Mouse (Mus musculus): ENCODE results near the gene Fgf22.
A peak's percentile ranks its signal among the peaks of the same experiment; 100 is the strongest.
"Not testable (repeated sequence)": the region's sequence is repeated elsewhere in the genome, so short reads cannot be mapped to it uniquely, and the experiment has no call there.

The Fgf22 gene

DNA sequence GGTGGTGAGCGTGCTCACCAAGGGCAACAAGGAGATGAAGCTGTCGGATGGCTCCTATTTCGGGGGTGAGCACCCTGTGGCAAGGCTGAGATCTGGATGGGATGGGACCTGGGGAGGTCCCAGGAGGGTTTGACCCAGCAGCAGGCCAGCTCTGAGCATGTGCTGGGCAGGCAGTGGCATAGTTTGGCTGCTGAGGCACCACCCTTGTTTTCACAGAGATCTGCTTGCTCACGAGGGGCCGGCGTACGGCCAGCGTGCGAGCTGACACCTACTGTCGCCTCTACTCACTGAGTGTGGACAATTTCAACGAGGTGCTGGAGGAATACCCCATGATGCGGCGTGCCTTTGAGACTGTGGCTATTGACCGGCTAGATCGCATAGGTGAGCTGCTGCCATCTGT lies 21.0 kb upstream of the Fgf22 start:
- no peak for DNase-seq

DNA sequence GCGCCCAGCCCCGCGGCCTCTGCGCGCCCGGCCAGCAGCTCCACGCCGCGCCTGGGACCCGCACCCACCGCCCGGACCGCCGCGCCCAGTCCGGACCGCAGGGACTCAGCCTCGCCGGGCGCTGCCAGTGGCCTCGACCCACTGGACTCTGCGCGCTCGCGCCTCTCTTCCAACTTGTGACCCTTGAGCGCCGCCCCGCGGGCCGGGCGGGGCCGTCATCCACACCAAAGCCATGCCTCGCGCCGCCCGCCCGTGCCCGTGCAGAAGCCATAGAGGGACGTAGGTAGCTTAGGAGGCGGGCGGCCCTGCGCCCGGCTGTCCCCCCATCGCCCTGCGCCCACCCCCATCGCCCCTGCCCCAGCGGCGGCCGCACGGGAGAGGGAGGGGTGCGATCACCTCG lies 19.5 kb upstream of the Fgf22 start:
- no peak for DNase-seq

DNA sequence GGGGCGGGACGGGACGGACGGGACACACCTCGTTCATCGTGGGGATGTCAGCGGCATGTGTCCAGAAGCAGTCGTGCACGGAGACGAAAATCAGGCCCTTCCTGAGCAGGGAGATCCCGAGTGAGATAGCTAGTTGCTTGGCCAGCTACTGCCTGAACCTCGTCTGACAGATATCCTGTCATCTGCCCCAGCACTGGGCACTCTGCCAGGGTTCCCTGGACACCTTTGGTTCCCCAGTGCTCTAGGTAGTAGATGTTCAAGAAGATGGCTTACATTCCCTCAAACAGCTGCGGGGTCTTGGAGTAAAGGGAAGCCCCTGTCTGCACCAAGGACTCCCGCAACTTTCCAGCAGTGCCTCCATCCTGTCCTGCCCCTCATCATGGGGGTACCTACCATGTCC lies 18.2 kb upstream of the Fgf22 start:
- no peak for DNase-seq

DNA sequence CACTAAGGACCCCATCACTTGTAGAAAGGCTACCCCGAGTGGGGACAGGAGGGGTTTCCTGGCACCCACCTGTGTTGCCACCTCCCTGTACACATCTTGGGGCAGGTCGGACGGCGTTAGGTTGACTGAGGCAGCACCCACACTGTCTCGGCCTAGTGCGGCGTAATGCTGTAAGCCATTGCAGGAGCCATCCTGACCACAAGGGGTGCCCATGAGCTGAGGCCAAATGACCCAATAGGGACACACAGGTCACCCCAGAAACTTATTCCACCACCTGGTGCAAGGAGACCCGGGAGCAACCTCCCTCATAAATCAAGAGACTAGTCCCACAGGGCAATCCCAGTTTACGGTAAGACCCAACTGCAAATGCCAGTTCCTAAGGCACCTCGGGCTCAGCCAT lies 16.6 kb upstream of the Fgf22 start:
- peak; percentile 17 to 28 for DNase-seq

DNA sequence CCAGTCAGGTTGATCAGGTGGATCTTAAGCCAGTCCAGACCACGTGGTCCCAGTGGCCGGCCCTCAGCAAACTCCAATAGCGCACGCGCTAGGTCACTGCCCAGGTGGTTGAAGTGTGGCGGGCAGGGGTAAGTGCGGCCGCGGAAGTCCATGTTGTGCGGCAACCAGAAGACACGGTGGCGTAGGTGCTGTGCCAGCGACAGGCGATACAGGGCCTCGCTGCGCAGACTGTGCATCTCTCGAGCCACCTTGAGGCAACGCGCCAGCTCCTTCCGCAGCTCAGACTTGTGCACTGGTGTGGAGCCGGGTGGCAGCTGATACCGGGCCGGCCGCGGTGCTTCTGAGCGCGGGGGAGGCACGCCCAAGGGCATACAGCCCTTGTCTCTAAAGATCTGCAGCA lies 15.6 kb upstream of the Fgf22 start:
- no peak for DNase-seq

DNA sequence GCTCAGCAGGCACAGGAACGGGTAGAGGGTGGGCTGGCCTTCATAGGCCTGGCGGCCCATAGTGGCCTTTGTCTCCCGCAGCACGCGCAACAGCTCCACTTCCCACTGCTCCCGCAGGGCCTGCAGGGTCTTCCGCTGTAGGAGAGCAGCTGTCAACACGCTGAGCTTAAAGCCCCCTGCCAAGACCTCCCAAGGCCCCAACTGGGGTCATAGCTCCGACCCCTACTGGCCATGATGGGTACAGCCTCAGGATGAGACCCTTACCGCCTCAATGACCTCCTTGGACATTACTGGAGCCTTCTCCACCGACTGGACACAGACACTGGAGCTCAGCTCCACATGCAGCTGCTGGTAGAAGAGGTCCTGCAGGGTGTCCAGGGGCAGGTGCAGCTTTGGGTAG lies 14.0 kb upstream of the Fgf22 start:
- no peak for DNase-seq

DNA sequence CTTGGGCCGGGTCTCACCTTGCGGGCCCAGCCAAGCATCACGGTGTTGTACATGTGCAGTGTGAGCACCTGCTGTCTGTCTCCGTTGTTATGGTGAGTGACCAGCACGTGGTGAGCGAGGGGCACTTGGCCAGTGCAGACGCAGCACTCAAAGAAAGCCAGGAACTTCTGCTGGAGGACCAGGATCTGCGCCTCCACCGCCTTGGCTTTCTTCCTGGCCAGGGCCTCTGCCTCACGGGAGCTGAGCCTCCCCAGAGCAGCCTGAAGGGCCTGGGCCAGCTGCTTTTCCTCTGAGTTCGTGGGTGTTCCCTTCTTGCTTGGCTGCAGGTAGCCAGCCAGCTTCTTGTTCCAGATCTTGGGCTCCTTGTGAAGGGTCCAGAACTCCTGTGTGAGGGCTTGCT lies 11.7 kb upstream of the Fgf22 start:
- DNase-seq, result no peak

DNA sequence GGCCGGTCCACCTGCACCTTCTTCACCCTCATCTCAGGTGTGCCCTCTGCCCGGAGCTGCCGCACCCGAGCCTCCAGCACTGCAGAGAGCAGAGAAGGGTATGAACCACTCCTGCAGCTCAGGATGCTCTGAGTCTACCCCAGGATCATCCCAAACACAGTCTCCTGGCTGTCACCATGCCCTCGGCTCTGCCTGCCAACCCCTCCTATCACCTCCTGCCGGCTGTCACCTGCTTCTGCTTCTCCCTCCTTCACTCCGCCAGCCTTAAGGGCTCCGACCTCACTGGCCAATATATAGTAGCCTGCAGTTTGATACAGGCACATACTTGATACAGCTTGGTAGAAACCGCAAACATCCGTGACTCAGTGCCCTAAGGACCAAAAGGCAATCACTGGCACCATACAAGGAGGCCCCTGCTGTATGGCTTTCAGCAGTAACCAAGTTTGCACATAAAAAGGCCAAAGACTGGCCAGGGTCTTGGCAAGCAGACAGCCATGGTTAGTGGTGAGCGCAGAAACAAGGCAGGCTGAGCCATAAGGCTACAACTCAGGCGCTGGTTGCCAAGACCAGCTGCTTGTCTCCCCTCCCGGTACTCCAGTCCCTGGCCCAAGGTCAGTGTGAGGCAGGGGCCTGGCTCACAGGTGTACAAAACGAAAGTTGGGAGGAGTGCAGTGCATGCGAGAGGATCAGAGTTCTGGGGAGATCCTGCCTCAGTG lies 11.1 kb upstream of the Fgf22 start:
- no peak for DNase-seq

DNA sequence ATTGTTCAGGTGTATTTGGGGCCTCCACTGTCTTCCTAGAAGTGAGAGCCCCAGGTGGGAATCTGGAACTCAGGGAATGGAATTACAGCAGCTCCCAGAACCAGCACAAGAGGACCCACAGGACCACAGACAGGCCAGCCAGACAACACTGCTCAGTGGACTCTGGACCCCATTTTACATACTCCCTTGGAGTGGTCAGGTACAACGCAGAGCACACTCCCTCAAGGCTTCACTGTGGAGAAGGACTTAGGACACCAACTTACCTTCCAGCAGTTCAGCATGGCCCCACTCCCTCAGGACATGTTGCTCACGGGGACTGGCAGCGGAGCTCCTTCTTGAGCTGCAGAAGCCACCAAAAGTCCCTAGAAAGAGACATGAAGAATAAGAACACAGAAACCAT lies 9.5 kb upstream of the Fgf22 start:
- DNase-seq, result no peak

DNA sequence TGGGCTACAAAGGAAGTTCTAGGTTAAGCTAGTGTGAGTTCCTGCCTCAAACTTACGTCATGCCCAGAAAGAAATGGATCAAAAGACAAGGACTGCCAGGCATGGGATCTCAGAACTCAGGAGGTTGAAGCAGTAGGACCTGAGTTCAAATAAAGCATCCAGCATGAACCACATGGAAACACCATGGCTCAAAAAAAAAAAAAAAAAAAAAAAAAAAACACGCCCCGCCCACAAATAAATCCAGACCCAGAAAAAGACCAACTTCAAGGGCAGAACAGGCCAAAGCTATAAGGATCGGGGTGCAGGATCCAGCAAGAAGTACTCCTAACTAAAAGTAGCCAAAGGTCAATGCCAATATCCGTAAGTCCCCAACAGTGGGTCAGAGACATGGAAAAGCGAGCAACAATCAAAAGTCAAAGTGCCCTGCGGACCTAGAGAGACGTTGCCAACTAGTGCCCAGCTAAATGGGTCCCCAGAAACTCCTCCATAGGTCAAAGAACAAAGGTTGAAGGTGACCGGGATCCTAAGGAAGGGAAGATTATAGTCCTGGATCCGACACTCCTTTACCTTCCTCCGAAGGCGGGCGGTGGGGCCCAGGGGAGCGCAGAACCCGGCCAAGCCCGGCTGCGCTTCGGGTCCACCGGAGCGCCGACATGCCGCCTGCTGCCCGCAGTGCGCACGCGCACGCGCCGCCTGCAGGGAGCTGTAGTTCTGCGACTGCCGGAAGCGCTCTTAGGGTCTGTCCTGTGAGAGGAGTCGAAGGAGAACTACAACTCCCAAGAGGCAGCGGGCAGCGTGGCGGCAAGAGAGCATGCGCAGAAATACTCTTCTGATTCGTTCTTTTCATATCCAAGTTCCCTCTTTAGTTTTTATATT lies 8.7 kb upstream of the Fgf22 start, which contains the start of gene Polrmt:
Polrmt (minus strand) TSS at position 684 of the 876 bp plus-strand sequence.
- peak; percentile 93 for DNase-seq

DNA sequence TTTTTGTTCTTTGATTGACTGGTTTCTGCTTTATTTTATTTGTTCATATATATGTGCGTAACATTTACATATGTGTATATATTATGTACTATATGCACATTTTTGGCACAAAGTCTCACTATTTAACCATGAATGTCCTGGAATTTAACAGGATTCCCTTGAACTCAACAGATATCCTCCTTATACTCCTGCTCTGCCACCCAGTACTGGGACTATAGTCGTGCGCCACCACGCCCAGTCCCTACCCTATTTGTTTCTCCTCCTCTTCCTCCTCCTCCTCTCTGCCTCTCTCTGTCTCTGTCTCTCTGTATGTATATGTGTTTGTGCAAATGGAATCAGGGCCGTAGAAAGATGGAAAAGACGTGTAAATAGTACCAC lies 8.1 kb upstream of the Fgf22 start:
- DNase-seq, result no peak

DNA sequence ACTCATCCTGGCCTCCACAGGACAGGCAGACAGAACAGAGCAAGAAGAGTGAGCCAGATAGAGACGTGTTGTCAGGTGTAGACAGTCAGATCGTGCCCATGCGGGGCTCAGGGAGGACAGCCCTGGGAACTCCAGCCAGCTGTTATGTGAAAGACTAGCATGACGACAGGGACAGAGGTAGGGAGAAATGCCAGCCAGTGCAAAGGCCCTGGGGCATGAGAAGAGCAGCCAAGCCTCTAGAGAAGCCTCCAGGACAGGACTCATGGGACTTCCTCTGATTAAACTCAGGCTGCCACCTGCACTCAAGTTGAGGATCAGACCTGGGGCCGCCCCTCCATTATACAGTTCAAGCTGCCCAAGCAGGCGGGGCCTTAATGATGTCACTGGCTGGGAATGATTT lies 6.4 kb upstream of the Fgf22 start:
- DNase-seq, result no peak

DNA sequence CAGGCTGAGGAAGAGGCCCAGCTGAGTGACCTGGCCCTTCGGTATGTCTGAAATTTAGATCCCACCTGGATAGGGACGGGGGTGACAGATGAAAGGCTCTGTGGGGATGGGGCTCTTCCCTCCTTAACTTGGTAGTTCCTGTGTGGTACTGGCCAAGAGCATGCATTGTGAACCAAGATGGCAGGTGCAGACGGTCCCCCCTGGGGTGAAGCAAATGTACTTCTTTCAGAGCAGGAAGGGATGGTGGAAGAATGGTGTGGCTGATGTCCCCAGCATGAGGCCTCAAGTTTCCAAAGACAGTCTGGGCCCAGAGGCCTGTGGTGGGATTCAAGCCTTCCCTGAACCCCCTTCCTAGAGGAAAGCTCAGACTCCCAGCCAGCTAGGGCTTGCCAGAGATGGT lies 978 bp downstream of the Fgf22 start:
- no peak for DNase-seq

DNA sequence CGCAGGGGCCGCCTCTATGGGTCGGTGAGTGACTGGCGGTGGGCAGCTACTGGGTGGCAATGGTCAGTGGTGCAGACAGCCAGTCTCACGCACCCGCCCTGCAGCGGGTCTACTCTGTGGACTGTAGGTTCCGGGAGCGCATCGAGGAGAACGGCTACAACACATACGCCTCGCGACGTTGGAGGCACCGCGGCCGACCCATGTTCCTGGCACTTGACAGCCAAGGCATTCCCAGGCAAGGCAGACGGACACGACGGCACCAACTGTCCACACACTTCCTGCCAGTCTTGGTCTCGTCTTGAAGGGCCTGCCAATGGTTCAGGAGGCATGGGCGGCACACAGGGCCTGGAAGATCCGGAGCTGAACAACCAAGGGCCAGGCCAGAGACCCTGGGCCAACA lies 1.8 kb downstream of the Fgf22 start:
- no peak for DNase-seq

DNA sequence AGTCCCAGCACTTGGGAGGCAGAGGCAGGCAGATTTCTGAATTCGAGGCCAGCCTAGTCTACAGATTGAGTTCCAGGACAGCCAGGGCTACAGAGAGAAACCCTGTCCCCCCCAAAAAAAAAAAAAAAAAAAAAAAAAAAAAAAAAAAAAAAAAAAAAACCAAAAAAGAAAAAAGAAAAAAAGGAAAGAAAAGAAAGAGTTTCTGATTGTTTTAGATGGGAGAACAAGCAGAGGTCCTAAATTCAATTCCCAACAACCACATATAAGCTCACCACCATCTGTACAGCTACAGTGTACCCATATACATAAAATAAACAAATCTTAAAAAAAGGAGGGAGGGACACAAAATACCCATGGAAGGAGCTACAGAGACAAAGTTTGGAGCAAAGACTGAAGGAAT lies 4.8 kb downstream of the Fgf22 start:
- DNase-seq, result not testable (repeated sequence)

DNA sequence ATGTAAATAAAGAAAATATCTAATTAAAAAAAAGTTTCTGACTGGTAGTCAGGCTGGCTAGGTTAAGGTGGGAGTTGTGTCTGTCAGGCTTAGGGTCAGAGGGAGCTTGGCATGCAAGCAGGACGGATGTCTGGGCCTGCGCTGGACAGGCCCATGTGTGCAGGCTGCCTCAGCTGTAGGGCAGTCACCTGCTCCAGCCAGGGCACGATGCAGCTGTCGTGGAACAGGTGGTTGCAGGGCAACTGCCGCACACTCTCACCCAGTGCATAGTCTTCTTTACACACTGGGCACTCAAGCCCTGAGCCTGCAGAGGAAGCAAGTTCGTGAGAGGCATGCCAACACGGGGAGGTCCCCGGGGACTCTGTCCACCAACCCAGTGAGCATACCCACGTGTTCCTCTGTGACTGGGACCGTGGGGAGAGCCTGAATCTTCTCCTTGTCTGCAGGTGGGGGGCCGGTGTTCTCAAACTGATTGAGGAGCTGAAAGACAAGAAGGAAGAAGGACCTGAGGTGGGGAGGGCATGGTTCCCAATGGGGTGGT lies 5.8 kb downstream of the Fgf22 start:
- no peak for DNase-seq

DNA sequence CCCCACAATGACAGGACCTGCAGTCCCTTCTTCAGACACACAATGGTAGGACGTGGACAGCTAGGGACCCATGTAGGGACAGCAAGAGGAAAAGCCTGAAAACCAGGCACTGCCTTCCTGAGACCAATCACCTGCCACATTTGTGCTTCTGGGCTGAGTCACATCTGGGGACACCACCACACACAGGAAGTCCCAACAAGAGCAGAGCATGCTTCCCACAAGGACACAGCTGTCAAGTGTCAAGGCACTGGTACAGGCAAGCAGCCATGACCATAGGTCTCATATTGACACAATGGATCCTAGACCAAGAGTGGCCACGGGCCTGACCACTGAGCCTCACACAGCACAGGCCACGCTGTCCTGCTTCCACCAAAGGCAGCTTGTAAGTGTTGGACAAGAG lies 8.0 kb downstream of the Fgf22 start:
- DNase-seq, result no peak

DNA sequence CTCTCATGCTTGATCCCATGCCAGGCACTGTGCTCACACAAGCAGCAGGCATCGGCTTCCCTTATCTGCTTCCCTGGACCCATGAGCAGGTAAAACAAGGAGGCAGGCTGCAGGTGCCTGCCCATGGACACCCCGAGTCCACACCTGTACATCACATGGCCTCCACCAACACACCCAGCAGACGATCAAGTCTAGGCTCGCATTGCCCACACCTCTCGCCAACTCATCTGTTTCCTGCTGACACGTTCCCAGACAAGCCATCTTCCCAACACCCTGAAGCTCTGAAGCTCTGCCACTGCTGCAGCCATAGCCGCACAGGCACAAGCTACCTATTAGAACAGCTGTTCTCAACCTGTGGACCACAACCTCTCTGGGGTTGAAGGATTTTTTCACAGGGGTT lies 9.4 kb downstream of the Fgf22 start:
- no peak for DNase-seq

DNA sequence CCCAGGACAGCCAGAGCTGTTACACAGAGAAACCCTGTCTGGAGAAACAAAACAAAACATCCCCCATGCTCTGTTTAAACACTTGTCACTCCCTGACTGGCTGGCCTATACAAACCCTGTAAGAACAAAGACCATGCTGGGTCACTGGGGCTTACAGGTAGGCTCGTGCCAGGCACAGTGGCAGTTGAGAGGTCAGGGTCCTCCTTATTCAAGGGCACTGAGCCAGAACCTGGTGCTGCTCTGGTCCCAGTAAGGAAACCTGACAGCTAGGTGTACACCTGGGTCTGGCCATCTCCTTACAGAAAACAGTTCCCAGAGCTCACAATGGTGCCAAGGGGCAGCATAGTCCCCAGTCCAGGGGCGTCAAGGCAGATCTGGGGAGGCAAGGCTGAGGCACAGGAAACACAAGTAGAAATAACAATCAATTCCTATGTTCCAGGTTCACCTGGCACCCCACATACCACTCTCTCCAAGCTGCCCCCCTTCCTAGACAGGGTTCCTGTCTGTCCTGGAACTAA lies 10.4 kb downstream of the Fgf22 start:
- DNase-seq, result no peak

DNA sequence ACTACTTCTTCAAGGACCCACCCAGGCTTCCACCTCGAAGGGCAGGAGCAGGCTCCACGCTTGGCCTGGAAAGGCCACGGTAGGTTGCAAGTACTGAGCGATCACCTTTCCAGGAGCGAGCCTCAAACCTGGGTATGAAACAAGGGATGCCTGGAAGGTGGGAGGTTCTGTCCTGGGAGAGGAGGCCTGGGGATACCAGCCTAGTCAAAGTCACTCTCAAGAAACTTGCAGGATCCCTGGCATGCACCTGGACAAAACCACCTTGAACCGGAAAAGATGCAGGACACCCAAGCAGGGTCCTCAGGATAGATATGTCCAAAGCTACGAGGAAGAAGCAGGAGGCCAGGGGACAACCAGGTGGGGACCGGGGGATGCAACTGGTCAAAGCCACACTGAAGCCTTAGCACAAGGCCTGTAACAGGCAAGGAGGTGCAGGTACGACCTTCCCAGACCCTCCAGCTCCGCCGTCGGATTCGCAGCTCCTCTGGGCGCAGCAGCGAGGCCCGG lies 11.2 kb downstream of the Fgf22 start:
- DNase-seq, result no peak

DNA sequence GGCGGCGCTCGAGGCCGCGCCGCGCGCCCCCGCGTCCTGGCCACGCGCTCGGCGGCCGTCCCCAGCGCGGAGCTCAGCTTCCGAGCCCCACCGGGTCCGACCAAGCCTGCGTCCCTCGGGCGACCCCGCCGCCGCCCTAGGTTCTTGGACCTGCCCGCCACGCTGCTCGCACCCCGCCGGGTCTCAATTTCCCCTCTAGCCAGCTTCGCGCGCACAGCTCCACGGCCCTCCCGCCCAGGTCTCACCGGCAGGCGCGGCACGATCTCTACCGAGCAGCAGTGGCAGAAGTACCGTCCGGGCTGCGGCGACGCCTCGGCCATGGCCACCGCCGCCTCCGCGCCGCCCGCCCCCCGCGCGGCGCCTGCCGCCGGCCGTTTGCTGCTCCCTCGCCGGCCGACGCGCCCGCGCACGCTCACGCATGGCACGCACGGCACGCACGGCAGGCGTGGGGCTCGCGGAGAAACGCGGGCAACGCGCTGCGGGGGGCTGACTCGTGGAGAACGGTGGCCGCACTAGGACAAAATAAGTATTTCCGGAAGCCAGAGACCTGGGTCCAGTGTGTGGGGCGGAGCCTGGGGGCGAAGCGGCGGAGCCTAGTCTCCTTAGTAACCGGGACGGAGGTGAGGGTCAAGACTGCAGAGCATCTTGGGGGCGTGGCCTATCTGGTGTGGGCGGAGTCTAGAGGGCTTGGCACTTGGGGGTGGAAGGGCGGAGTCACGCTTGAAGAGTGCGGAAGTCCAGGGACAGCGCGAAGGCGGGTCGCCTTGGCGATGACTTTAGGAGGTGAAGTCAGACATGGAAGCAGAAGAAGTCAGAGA lies 11.8 kb downstream of the Fgf22 start, which contains the start of gene Rnf126:
Rnf126 (minus strand) TSS at position 445 of the 818 bp plus-strand sequence.
- peak; percentile 99 for DNase-seq

DNA sequence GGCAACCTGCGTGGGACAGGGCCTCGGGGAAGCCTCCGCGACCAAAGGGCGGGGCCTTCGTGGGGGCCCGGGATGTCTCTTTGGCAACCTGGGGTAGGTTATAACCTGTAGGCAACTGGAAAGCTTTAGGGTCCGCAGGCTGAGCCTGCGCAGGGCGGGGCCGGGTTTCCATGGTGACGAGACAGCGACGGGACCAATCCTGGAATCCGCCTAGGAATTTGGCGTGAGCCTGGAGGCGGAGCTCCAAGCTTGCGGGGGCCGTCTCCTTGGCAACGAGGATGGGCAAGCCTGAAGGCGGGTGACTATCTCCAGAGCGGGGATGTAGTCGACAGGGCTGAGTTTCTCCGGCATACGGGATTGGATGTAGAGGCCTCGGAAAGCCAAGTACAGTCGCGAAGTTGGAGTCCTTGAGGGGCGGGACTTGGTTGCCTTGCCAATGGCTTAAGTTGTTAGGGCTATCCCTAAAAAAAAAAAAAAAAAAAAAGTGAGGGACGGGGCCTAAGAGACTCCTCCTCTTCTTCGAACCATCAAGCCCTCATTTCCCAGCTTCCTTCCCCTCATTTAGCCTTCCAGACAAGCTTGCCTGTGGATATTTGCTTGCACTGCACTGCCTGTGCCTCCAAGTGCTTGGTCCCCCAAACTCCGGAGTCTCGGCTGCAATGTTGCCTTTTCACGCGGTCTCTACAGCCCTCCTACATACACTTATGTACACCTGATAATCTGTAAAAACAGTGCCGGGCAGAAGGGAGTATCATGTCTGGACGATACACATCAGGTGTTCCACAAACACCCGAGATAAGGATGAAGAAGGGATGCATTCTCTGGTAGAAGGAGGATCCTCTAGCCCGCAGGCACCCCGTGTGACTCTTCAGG lies 12.7 kb downstream of the Fgf22 start:
- no peak for DNase-seq
